Mouse (Mus musculus) left cerebral cortex, postnatal 36 days (tissue): ENCODE measurements around the gene Rcc1. TPM values are rescaled to one million over a fixed set of nuclear protein-coding genes. Genes with fewer than 3 reads are reported as not detected.

ENCODE experiments used
- DNase-seq, 2 experiments: peaks; one replicate each; pipeline ENCODE4 v3.0.0; 2021 to 2022; ENCODE audit warnings: low spot score in 2 of 2, mixed read lengths in 1 of 2
- intact Hi-C: fragments of 180-260 bp; cut with DNase I; formaldehyde crosslinking; loops from one replicate; pipeline ENCODE4 v1.15.1; 2025
- total RNA-seq, 2 experiments: library from RNA; stranded (reverse); gene quantifications; 2 replicates each; pipeline ENCODE4 v1.2.3; 2021

Gene Rcc1
- total RNA-seq, 2 experiments from 2014 or later = 9.7 to 12.3 TPM

GRCm38 (mm10) chr4:132359510-132359909, 6.1 kb upstream of the Rcc1 start:
- intact Hi-C loops = no loop called here
- DNase-seq = no peak

DNA sequence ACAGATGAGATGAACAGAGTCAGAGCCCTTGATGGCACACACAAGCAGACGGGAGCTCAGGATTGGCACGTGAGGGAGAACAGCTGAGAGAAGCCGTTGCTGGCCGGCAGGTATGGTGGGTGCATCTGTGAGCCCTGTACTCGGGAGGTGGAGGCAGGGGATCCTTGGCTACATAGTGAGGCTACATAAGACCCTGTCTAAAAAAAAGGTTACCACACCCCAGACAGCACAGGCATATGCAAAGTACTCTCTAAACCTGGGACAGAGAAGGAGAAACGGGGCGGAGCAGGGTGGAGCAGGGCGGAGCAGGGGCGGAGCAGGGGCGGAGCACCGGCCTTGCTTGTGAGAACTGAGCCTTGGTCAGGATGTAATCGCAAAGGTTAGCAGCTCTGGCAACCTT, 2.8 kb upstream of the Rcc1 start:
- intact Hi-C loops = no loop called here
- DNase-seq = no peak

DNA sequence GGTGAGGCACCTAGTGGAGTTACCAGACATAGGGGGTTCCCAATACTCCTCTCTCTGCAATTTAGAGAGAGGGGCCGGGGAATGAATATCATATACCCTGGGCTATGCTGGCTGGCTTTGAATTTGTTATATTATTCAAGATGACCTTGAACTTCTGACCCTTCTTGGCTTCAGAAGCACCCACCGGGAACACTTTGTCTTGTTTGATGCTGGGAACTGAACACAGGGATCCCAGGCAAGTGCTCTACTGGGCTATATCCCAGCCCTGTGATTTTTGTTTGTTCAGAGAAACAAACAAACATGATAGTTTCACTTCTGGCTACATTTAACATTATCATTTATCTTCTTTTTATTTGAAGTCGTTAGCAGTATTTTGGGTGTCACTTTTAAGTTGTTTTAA, 2.0 kb upstream of the Rcc1 start:
- intact Hi-C loops = no loop called here
- no peak for DNase-seq

GRCm38 (mm10) chr4:132354571-132354970, 1.2 kb upstream of the Rcc1 start:
- DNase-seq = no peak
- intact Hi-C loops = loop anchor here (5.0 kb wide), 1 partner anchor 58 kb away; no protein-coding TSS in a partner anchor

GRCm38 (mm10) chr4:132352739-132353138, 666 bp downstream of the Rcc1 start:
- intact Hi-C loops = loop anchor here (5.0 kb wide), 1 partner anchor 60 kb away; no protein-coding TSS in a partner anchor
- no peak for DNase-seq

- intact Hi-C loops = loop anchor here (5.0 kb wide), 1 partner anchor 61 kb away; no protein-coding TSS in a partner anchor
- DNase-seq = no peak
These were observed 2.0 kb downstream of the Rcc1 start for GRCm38 (mm10) chr4:132351401-132351800.

DNA sequence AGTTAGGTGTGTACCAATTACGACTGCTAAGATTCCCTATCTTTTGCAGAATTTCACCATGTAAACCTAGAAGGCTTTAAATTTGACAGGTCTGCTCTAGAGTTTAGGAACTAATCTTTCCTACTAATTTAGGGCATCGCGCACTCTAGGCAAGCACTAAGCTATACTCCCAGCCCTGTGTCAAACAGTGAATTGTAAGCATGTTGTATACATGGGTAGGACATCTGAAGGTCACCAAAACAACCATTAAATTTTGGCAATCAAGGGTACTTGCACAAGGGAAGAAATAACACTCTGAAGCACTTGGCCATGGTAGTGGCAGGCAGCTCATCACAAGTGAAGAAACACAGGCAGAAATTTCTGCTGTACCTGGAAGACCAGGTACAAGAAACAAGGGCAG, 2.6 kb downstream of the Rcc1 start:
- intact Hi-C loops = loop anchor here (5.0 kb wide), 1 partner anchor 61 kb away; no protein-coding TSS in a partner anchor
- no peak for DNase-seq

GRCm38 (mm10) chr4:132350123-132350740, 3.2 kb downstream of the Rcc1 start:
- DNase-seq = no peak
- intact Hi-C loops = loop anchor here (5.0 kb wide), 1 partner anchor 62 kb away; no protein-coding TSS in a partner anchor

- no peak for DNase-seq
- intact Hi-C loops = loop anchor here (5.0 kb wide), 1 partner anchor 63 kb away; no protein-coding TSS in a partner anchor
These were observed 3.8 kb downstream of the Rcc1 start for GRCm38 (mm10) chr4:132349495-132350122.

DNA sequence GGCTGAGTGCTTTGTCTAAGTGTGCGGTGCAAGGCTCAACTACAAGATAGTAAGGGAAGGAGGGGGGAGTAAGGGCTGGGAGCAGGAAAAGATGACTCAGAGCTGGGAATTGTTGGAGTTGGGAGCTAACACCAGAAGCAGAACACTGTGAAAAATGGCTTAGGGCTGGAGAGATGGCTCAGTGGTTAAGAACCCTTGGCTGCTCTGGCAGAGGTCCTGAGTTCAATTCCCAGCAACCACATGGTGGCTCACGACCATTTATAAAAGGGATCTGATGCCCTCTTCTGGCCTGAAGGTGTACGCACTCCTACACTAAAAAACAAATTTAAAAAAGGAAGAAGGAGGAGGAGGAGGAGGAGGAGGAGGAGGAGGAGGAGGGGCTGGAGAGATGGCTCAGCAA, 6.7 kb downstream of the Rcc1 start:
- no peak for DNase-seq
- intact Hi-C loops = no loop called here

GRCm38 (mm10) chr4:132346261-132346660, 7.1 kb downstream of the Rcc1 start:
- intact Hi-C loops = no loop called here
- DNase-seq = no peak

DNA sequence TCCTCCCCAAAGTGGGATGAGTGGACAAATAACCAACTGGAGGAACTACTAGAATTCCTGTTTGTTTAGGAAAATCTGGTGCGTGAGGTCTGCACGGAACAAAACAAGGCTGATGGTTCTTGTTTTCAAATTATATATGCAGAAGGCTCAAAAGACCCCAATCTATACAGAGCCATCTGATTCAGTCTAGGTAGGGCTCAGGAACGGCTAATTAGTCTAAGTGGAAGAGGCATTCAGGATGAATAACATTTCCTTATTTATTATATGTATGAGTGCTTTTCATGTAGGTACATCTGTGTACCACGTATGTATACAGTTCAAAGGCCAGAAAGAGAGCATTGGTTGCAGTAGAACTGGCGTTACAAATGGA, 7.6 kb downstream of the Rcc1 start:
- intact Hi-C loops = no loop called here
- no peak for DNase-seq

- DNase-seq = peak; percentile 94
These were observed 8.1 kb downstream of the Rcc1 start for GRCm38 (mm10) chr4:132345135-132345842.

GRCm38 (mm10) chr4:132344403-132345134, 8.8 kb downstream of the Rcc1 start:
- DNase-seq = no peak
- intact Hi-C loops = no loop called here

More at GRCm38 (mm10) chr4:132345135-132345842, 8.1 kb downstream of the Rcc1 start:
- intact Hi-C loops = no loop called here

DNA sequence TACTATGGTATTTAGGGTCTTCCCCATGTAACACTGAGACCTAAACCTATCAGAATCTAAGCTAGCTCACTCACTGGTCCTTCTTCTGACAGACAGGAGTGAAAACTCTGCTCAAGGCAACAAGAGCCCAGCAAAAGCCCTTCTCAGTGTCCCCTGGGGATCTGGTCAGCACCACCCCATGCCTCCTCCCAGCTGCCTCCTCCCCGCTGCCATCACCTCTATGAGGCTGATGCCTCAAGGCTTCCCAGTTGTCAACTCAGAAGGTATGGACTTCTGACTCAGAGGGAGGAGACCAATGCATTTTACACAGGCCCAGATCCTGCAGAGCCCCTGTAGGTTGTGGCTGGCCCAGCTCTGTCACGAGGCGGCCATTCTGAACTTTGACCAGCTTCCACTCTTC, 12.0 kb downstream of the Rcc1 start:
- intact Hi-C loops = no loop called here
- DNase-seq = no peak

- DNase-seq = no peak
- intact Hi-C loops = no loop called here
These were observed 14.5 kb downstream of the Rcc1 start for GRCm38 (mm10) chr4:132338943-132339342.

- DNase-seq = no peak
- intact Hi-C loops = loop anchor here (5.0 kb wide), 1 partner anchor 41 kb away; no protein-coding TSS in a partner anchor
These were observed 20.5 kb downstream of the Rcc1 start for GRCm38 (mm10) chr4:132332880-132333279.

- intact Hi-C loops = loop anchor here (5.0 kb wide), 1 partner anchor 40 kb away; no protein-coding TSS in a partner anchor
- no peak for DNase-seq
These were observed 21.4 kb downstream of the Rcc1 start for GRCm38 (mm10) chr4:132331960-132332359.

DNA sequence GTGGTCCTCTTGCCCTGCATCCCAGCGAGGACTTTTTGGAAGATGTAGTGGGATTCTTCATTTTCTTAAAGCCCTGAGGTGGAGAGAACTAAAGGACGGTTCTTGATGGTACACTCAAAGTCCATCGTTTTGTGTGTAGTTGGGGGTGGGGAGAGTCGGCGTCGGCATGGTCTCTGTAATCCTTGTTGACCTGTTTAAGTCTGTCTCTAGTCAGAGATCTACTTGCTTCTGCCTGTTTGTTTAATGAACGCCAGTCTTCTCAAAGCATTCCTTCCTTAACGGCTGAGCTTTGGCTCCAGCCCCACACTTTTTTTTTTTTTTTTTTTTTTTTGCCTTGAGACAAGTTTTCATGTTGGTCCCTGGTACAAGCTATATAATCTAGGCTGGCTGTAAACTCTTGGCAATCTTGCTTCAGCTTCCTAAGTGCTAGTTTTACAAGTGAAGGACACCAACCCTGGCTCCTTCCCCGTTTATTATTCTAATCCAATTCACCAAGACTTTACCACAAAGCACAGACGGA, 23.5 kb downstream of the Rcc1 start:
- intact Hi-C loops = loop anchor here (5.0 kb wide), 1 partner anchor 38 kb away; no protein-coding TSS in a partner anchor
- no peak for DNase-seq
